Comparison of ENCODE assay signal across 14 mouse cellular contexts in genomic region chr10:19373797-19374196, GRCm38 (mm10). TPM values are rescaled to one million over a fixed set of nuclear protein-coding genes. Genes with fewer than 3 reads are reported as not detected.
DNase-seq lines count a peak whose midpoint lies in the region; ATAC-seq lines count a peak whose summit lies in the region.
"Had no signal": no experiment of that assay in that cellular context is flagged by ENCODE, and none has a peak within 500 bp of the region (broad histone marks: within the 10 kb centered on the region; RNA-seq: fewer than 3 reads in every experiment).

No protein-coding gene starts in this region.

- intact Hi-C loops in gastrocnemius, postnatal 36 days (cut with DNase I), result no loop called here

- H3K36me3 ChIP-seq in embryonic facial prominence, embryonic 14.5 days (ENCODE audit: control insufficient read depth, insufficient read depth, low read length), result no peaks in the 10 kb centered on the region
- H3K36me3 ChIP-seq in embryonic facial prominence, embryonic 10.5 days (replicated peaks), result no peaks in the 10 kb centered on the region
- H3K36me3 ChIP-seq in forebrain, embryonic 14.5 days (ENCODE audit: control insufficient read depth, insufficient read depth, low read length), result no peaks in the 10 kb centered on the region
- no peaks in the 10 kb centered on the region for H3K36me3 ChIP-seq in midbrain, embryonic 16.5 days (ENCODE audit: control insufficient read depth, insufficient read depth, low read length)
- H3K36me3 ChIP-seq: limb, embryonic 15.5 days had no signal

- H3K9me3 ChIP-seq in embryonic facial prominence, embryonic 14.5 days (ENCODE audit: control insufficient read depth, low read length), result peaks cover under 1% of the 10 kb centered on the region; the same call in 1 of the 2 replicates
- 0 out of 2 replicates have a peak, but pooled peaks cover under 1% of the 10 kb centered on the region for H3K9me3 ChIP-seq in embryonic facial prominence, embryonic 10.5 days
- H3K9me3 ChIP-seq in forebrain, embryonic 14.5 days (replicated peaks; ENCODE audit: control insufficient read depth, low read length), result no peaks in the 10 kb centered on the region
- H3K9me3 ChIP-seq in midbrain, embryonic 16.5 days (replicated peaks; ENCODE audit: control insufficient read depth, low read length, poor library complexity, severe bottlenecking), result no peaks in the 10 kb centered on the region
- H3K9me3 ChIP-seq: limb, embryonic 15.5 days had no signal

- no peak for ATAC-seq in embryonic facial prominence, embryonic 14.5 days (ENCODE audit: low read depth)
- ATAC-seq in forebrain, embryonic 14.5 days, result peak; percentile 90
- 0 out of 2 replicates have a peak, but pooled peaks have one; percentile 54 for ATAC-seq in midbrain, embryonic 16.5 days
- ATAC-seq: intestine, embryonic 16.5 days had no signal

- no peaks in the 10 kb centered on the region for H3K27me3 ChIP-seq in embryonic facial prominence, embryonic 14.5 days (replicated peaks; ENCODE audit: control insufficient read depth, insufficient read depth, low read length)
- H3K27me3 ChIP-seq in embryonic facial prominence, embryonic 10.5 days (replicated peaks; ENCODE audit: low read depth, poor library complexity, severe bottlenecking), result peaks cover 14% of the 10 kb centered on the region
- 0 out of 2 replicates have a peak, but pooled peaks cover under 1% of the 10 kb centered on the region for H3K27me3 ChIP-seq in forebrain, embryonic 14.5 days (replicated peaks; ENCODE audit: control insufficient read depth, insufficient read depth, low read length)
- no peaks in the 10 kb centered on the region for H3K27me3 ChIP-seq in midbrain, embryonic 16.5 days (ENCODE audit: control insufficient read depth, insufficient read depth, low read depth, low read length)
- H3K27me3 ChIP-seq: limb, embryonic 15.5 days had no signal

- no peaks in the 10 kb centered on the region for H3K4me1 ChIP-seq in embryonic facial prominence, embryonic 14.5 days (ENCODE audit: control insufficient read depth, insufficient read depth, low read length)
- H3K4me1 ChIP-seq in embryonic facial prominence, embryonic 10.5 days, result no peaks in the 10 kb centered on the region
- H3K4me1 ChIP-seq in forebrain, embryonic 14.5 days (ENCODE audit: control insufficient read depth, insufficient read depth, low read length), result peaks cover 22% of the 10 kb centered on the region
- H3K4me1 ChIP-seq in midbrain, embryonic 16.5 days (ENCODE audit: control insufficient read depth, insufficient read depth, low read length), result no peaks in the 10 kb centered on the region
- H3K4me1 ChIP-seq: limb, embryonic 15.5 days had no signal

- WGBS in embryonic facial prominence, embryonic 14.5 days, result 44% methylated on average over 7 of the region's 7 CpGs
- 70% methylated on average over 7 of the region's 7 CpGs for WGBS in embryonic facial prominence, embryonic 10.5 days
- 35% methylated on average over 7 of the region's 7 CpGs for WGBS in forebrain, embryonic 14.5 days
- WGBS in midbrain, embryonic 16.5 days, result 37% methylated on average over 7 of the region's 7 CpGs

- H3K27ac ChIP-seq in embryonic facial prominence, embryonic 14.5 days (replicated peaks; ENCODE audit: low read depth, low read length), result no peak overlapping the region
- H3K27ac ChIP-seq in embryonic facial prominence, embryonic 10.5 days (replicated peaks), result no peak overlapping the region
- H3K27ac ChIP-seq in forebrain, embryonic 14.5 days (ENCODE audit: low read depth, low read length), result no peak overlapping the region; the same call in 1 of the 2 replicates
- H3K27ac ChIP-seq in midbrain, embryonic 16.5 days (ENCODE audit: low read length), result no peak overlapping the region
- H3K27ac ChIP-seq: limb, embryonic 15.5 days had no signal

- H3K4me2 ChIP-seq in embryonic facial prominence, embryonic 14.5 days (ENCODE audit: low read depth, low read length), result no peak overlapping the region
- H3K4me2 ChIP-seq in forebrain, embryonic 14.5 days (ENCODE audit: low read length), result no peak overlapping the region
- no peak overlapping the region for H3K4me2 ChIP-seq in midbrain, embryonic 16.5 days (ENCODE audit: low read length)
- H3K4me2 ChIP-seq: heart, embryonic 11.5 days; limb, embryonic 15.5 days had no signal

- peak; percentile 51 for DNase-seq in embryonic facial prominence, embryonic 14.5 days (ENCODE audit: low spot score)
- DNase-seq in embryonic facial prominence, embryonic 10.5 days (ENCODE audit: low spot score), result no peak
- peak; percentile 80 for DNase-seq in cerebellum, adult 11 months
- DNase-seq in forebrain, embryonic 14.5 days (ENCODE audit: low spot score), result peak; percentile 90
- no peak for DNase-seq in gastrocnemius, postnatal 36 days
- DNase-seq in spleen, adult 18-20 months, result no peak
- DNase-seq in lung, postnatal 4 days, result no peak
- DNase-seq: lung, postnatal 10 days had no signal

- no peak overlapping the region for H3K4me3 ChIP-seq in embryonic facial prominence, embryonic 14.5 days (ENCODE audit: low read depth, low read length)
- H3K4me3 ChIP-seq in embryonic facial prominence, embryonic 10.5 days, result no peak overlapping the region
- H3K4me3 ChIP-seq in forebrain, embryonic 14.5 days (ENCODE audit: low read depth, low read length), result no peak overlapping the region
- H3K4me3 ChIP-seq in midbrain, embryonic 16.5 days (ENCODE audit: low read depth, low read length), result no peak overlapping the region
- H3K4me3 ChIP-seq: limb, embryonic 15.5 days had no signal

- no peak overlapping the region for H3K9ac ChIP-seq in embryonic facial prominence, embryonic 14.5 days (ENCODE audit: low read depth, low read length)
- no peak overlapping the region for H3K9ac ChIP-seq in forebrain, embryonic 14.5 days (ENCODE audit: low read length)
- no peak overlapping the region for H3K9ac ChIP-seq in midbrain, embryonic 16.5 days (ENCODE audit: low read depth, low read length)
- H3K9ac ChIP-seq: limb, embryonic 15.5 days had no signal

RNA-seq across cellular contexts. Expression of gene Olig3, which starts 17.5 kb away (rescaled TPM):
- polyA plus RNA-seq in embryonic facial prominence, embryonic 14.5 days (2014; fragmentation: Nextera tagmentation; extraction: Ambion mirVana), result 0.13 TPM in 1 of 2 replicates, not detected in the other
- polyA plus RNA-seq in embryonic facial prominence, embryonic 10.5 days (2016; fragmentation: Nextera tagmentation; extraction: Ambion mirVana), result 3.4 and 10.2 TPM in 2 replicates
- 1.7 and 1.8 TPM in 2 replicates for polyA plus RNA-seq in forebrain, embryonic 14.5 days (2014; fragmentation: Nextera tagmentation; extraction: Ambion mirVana)
- 1.3 and 3.5 TPM in 2 replicates for polyA plus RNA-seq in midbrain, embryonic 16.5 days (2015; fragmentation: Nextera tagmentation; extraction: Ambion mirVana)
- total RNA-seq in gastrocnemius, postnatal 36 days (2021), result not detected
- polyA plus RNA-seq: cortical plate, adult 2 months; intestine, embryonic 16.5 days; limb, embryonic 15.5 days; urinary bladder, adult 2 months had no signal

Comparison
In these comparisons a context has a peak if more than half of its experiments do, and no peak if none do; other contexts are left out.
1. DNase-seq: peak in embryonic facial prominence, embryonic 14.5 days (single experiment), cerebellum, adult 11 months (single experiment) and forebrain, embryonic 14.5 days (single experiment); none in embryonic facial prominence, embryonic 10.5 days (single experiment), gastrocnemius, postnatal 36 days (0 of 2), spleen, adult 18-20 months (0 of 2) and lung, postnatal 4 days (0 of 2).